Mouse (Mus musculus) megakaryocyte, embryonic 14.5 days (primary cell): ENCODE measurements at regions not wholly inside any gene's neighbourhood (a gene's known extent, or its start where the extent isn't known, plus 50 kb on each side); places are given as distances from the start of the nearest gene placed in this dataset.

Experiments used
- FLI1 ChIP-seq: IDR thresholded peaks from 2 replicates; pipeline ENCODE4 v1.6.1; 2012; ENCODE audit warnings: low read length, inconsistent platforms, mixed read lengths
- GATA1 ChIP-seq: IDR thresholded peaks from 3 replicates; pipeline ENCODE4 v1.6.1; 2012; ENCODE audit warnings: mixed read lengths, low read length, inconsistent platforms, borderline replicate concordance

DNA sequence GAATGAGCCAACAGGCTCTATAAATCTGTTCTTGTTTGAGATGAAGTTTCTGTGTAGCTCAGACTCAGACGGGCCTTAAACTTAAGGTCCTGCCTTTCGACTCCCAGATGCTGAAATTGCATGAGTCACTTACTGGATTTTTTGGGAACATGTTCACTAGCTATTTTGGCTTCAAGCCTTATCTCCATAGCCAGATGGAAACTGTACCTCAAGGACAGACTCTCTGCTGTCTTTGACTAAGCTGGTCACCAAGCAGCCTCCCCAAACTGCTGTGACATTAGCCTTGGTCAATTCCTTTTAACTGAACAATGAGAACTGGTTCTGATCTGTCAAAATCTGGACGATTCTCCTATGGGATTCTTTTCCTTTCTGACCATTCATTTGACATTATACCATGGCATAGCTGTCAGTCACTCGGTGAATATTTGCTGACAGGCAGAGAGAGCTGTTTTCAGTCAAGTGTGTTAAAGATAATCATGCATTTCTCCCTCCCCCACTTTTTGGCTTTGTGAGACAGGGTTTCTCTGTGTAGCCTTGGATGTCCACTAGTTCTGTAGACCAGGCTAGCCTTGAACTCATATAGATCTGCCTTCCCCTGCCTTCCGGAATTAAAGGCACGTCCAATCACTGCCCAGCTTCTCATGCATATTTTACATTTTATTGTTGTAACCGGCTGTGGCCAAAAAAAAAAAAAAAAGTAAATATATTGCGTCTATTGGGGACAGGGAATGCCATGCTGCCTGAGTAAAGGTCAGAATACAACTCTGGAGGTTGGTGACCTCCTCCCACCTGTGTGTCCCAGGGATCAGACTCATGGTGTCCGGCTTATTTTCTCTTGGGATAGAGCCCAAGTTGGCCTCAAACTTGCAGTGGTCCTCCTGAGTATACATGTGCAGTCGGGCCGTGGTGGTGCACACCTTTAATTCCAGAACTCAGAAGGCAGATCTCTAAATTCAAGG, 57.9 kb upstream of the Hdhd5 start:
- no peak for TF ChIP-seq FLI1
- no peak for TF ChIP-seq GATA1
